Mouse (Mus musculus): Measurements from ENCODE around the gene Mast2.

- no peak for TF ChIP-seq CTCF (IDR thresholded peaks at IDR 0.05; ENCODE audit: insufficient read depth, low read depth, low read length)
- no peak for TF ChIP-seq POLR2A (IDR thresholded peaks at IDR 0.05; ENCODE audit: insufficient read depth, low read depth, low read length)
Observed at GRCm38 (mm10) chr4:116291561-116291960, 172.4 kb downstream of the Mast2 start.
